Mouse (Mus musculus): ENCODE measurements around the gene Ubn2. TPM values are rescaled to one million over a fixed set of nuclear protein-coding genes. Genes with fewer than 3 reads are reported as not detected.
"Not testable (repeated sequence)": the region's sequence is repeated elsewhere in the genome, so short reads cannot be mapped to it uniquely, and the experiment has no call there.

The Ubn2 gene
- polyA plus RNA-seq (2014; fragmentation: Nextera tagmentation; extraction: Ambion mirVana), result 10.0 and 13.8 TPM in 2 replicates

- peak within 1 kb of the TSS; percentile 94 for H3K4me3 ChIP-seq (ENCODE audit: low read depth, low read length)
- H3K4me1 ChIP-seq (ENCODE audit: control insufficient read depth, insufficient read depth, low read length), result 0 out of 2 replicates have a peak, but pooled peaks cover 7% of the 10 kb centered on the region
- H3K27ac ChIP-seq (replicated peaks; ENCODE audit: low read depth, low read length), result peak within 1 kb of the TSS; percentile 97
- H3K27me3 ChIP-seq (replicated peaks; ENCODE audit: control insufficient read depth, insufficient read depth, low read length), result no peaks in the 10 kb centered on the region
- WGBS, result 0% methylated on average over 61 of the region's 64 CpGs
- H3K36me3 ChIP-seq (ENCODE audit: control insufficient read depth, insufficient read depth, low read length), result no peaks in the 10 kb centered on the region
- DNase-seq (ENCODE audit: low spot score), result peak; percentile 99
- ATAC-seq (ENCODE audit: low read depth), result peak; percentile 98
- H3K4me2 ChIP-seq (ENCODE audit: low read depth, low read length), result peak within 1 kb of the TSS; percentile 78
- H3K9me3 ChIP-seq (ENCODE audit: control insufficient read depth, low read length), result no peaks in the 10 kb centered on the region
- peak within 1 kb of the TSS; percentile 87 for H3K9ac ChIP-seq (ENCODE audit: low read depth, low read length)
These were observed at the start of gene Ubn2 for GRCm38 (mm10) chr6:38433261-38434033. Gene Ubn2, plus strand, starts transcription at chr6:38433950.

- Histone ChIP-seq H3K4me2 (ENCODE audit: low read depth, low read length) (no peak overlapping the region), H3K9ac (ENCODE audit: low read depth, low read length) (no peak overlapping the region), H3K27me3 (replicated peaks; ENCODE audit: control insufficient read depth, insufficient read depth, low read length) (no peaks in the 10 kb centered on the region), H3K27ac (replicated peaks; ENCODE audit: low read depth, low read length) (no peak overlapping the region), H3K4me3 (ENCODE audit: low read depth, low read length) (no peak overlapping the region), H3K36me3 (ENCODE audit: control insufficient read depth, insufficient read depth, low read length) (peaks cover 42% of the 10 kb centered on the region), H3K4me1 (ENCODE audit: control insufficient read depth, insufficient read depth, low read length) (no peaks in the 10 kb centered on the region), H3K9me3 (ENCODE audit: control insufficient read depth, low read length) (no peaks in the 10 kb centered on the region)
- DNase-seq (ENCODE audit: low spot score), result peak; percentile 29
- ATAC-seq (ENCODE audit: low read depth), result no peak
- 81% methylated on average over 3 of the region's 3 CpGs for WGBS
These were observed 44.1 kb upstream of the Ubn2 start for GRCm38 (mm10) chr6:38389671-38390070.

GRCm38 (mm10) chr6:38432457-38432856 is 1.3 kb upstream of the Ubn2 start:
- not testable (repeated sequence) for ATAC-seq (ENCODE audit: low read depth); H3K36me3 ChIP-seq (ENCODE audit: control insufficient read depth, insufficient read depth, low read length); H3K4me1 ChIP-seq (ENCODE audit: control insufficient read depth, insufficient read depth, low read length); DNase-seq (ENCODE audit: low spot score); H3K9ac ChIP-seq (ENCODE audit: low read depth, low read length); H3K27ac ChIP-seq (replicated peaks; ENCODE audit: low read depth, low read length); H3K9me3 ChIP-seq (ENCODE audit: control insufficient read depth, low read length); H3K27me3 ChIP-seq (replicated peaks; ENCODE audit: control insufficient read depth, insufficient read depth, low read length)
- H3K4me2 ChIP-seq (ENCODE audit: low read depth, low read length), result peak overlapping the region; percentile 57
- WGBS, result 75% methylated on average over 5 of the region's 5 CpGs
- H3K4me3 ChIP-seq (ENCODE audit: low read depth, low read length), result peak overlapping the region; percentile 94

GRCm38 (mm10) chr6:38434055-38435023 is 589 bp downstream of the Ubn2 start:
- peak; percentile 72 for DNase-seq (ENCODE audit: low spot score)
- H3K36me3 ChIP-seq (ENCODE audit: control insufficient read depth, insufficient read depth, low read length), result no peaks in the 10 kb centered on the region
- peak overlapping the region; percentile 94 for H3K4me3 ChIP-seq (ENCODE audit: low read depth, low read length)
- WGBS, result under 1% methylated on average over 33 of the region's 118 CpGs
- ATAC-seq (ENCODE audit: low read depth), result peak; percentile 71
- peak overlapping the region; percentile 78 for H3K4me2 ChIP-seq (ENCODE audit: low read depth, low read length)
- H3K27ac ChIP-seq (replicated peaks; ENCODE audit: low read depth, low read length), result peak overlapping the region; percentile 97
- H3K9ac ChIP-seq (ENCODE audit: low read depth, low read length), result peak overlapping the region; percentile 87
- 0 out of 2 replicates have a peak, but pooled peaks cover 7% of the 10 kb centered on the region for H3K4me1 ChIP-seq (ENCODE audit: control insufficient read depth, insufficient read depth, low read length)
- H3K27me3 ChIP-seq (replicated peaks; ENCODE audit: control insufficient read depth, insufficient read depth, low read length), result no peaks in the 10 kb centered on the region
- no peaks in the 10 kb centered on the region for H3K9me3 ChIP-seq (ENCODE audit: control insufficient read depth, low read length)

GRCm38 (mm10) chr6:38443842-38444241 is 10.1 kb downstream of the Ubn2 start:
- Histone ChIP-seq H3K36me3 (ENCODE audit: control insufficient read depth, insufficient read depth, low read length) (peaks cover 63% of the 10 kb centered on the region), H3K4me1 (ENCODE audit: control insufficient read depth, insufficient read depth, low read length) (no peaks in the 10 kb centered on the region), H3K9ac (ENCODE audit: low read depth, low read length) (no peak overlapping the region), H3K27ac (replicated peaks; ENCODE audit: low read depth, low read length) (no peak overlapping the region), H3K27me3 (replicated peaks; ENCODE audit: control insufficient read depth, insufficient read depth, low read length) (no peaks in the 10 kb centered on the region), H3K9me3 (ENCODE audit: control insufficient read depth, low read length) (no peaks in the 10 kb centered on the region), H3K4me3 (ENCODE audit: low read depth, low read length) (no peak overlapping the region), H3K4me2 (ENCODE audit: low read depth, low read length) (no peak overlapping the region)
- WGBS, result 90% methylated on average over 3 of the region's 3 CpGs
- DNase-seq (ENCODE audit: low spot score) (no peak), ATAC-seq (ENCODE audit: low read depth) (no peak)

GRCm38 (mm10) chr6:38448295-38448694 is 14.5 kb downstream of the Ubn2 start:
- Histone ChIP-seq H3K4me3 (ENCODE audit: low read depth, low read length) (no peak overlapping the region), H3K27me3 (replicated peaks; ENCODE audit: control insufficient read depth, insufficient read depth, low read length) (no peaks in the 10 kb centered on the region), H3K9ac (ENCODE audit: low read depth, low read length) (no peak overlapping the region), H3K27ac (replicated peaks; ENCODE audit: low read depth, low read length) (no peak overlapping the region), H3K4me2 (ENCODE audit: low read depth, low read length) (no peak overlapping the region), H3K36me3 (ENCODE audit: control insufficient read depth, insufficient read depth, low read length) (peaks cover 81% of the 10 kb centered on the region), H3K4me1 (ENCODE audit: control insufficient read depth, insufficient read depth, low read length) (no peaks in the 10 kb centered on the region), H3K9me3 (ENCODE audit: control insufficient read depth, low read length) (no peaks in the 10 kb centered on the region)
- DNase-seq (ENCODE audit: low spot score) (no peak), ATAC-seq (ENCODE audit: low read depth) (no peak)
- WGBS, result 85% methylated on average over 2 of the region's 2 CpGs

GRCm38 (mm10) chr6:38453049-38453448 is 19.3 kb downstream of the Ubn2 start:
- Histone ChIP-seq H3K4me1 (ENCODE audit: control insufficient read depth, insufficient read depth, low read length) (no peaks in the 10 kb centered on the region), H3K9me3 (ENCODE audit: control insufficient read depth, low read length) (no peaks in the 10 kb centered on the region), H3K9ac (ENCODE audit: low read depth, low read length) (no peak overlapping the region), H3K27me3 (replicated peaks; ENCODE audit: control insufficient read depth, insufficient read depth, low read length) (no peaks in the 10 kb centered on the region), H3K4me2 (ENCODE audit: low read depth, low read length) (no peak overlapping the region), H3K36me3 (ENCODE audit: control insufficient read depth, insufficient read depth, low read length) (peaks cover 83% of the 10 kb centered on the region), H3K27ac (replicated peaks; ENCODE audit: low read depth, low read length) (no peak overlapping the region), H3K4me3 (ENCODE audit: low read depth, low read length) (no peak overlapping the region)
- DNase-seq (ENCODE audit: low spot score) (no peak), ATAC-seq (ENCODE audit: low read depth) (no peak)
- 94% methylated on average over 4 of the region's 4 CpGs for WGBS

GRCm38 (mm10) chr6:38456425-38456824 is 22.7 kb downstream of the Ubn2 start:
- H3K4me3 ChIP-seq (ENCODE audit: low read depth, low read length), result not testable (repeated sequence)
- peaks cover 64% of the 10 kb centered on the region for H3K36me3 ChIP-seq (ENCODE audit: control insufficient read depth, insufficient read depth, low read length)

More at GRCm38 (mm10) chr6:38456425-38456824, 22.7 kb downstream of the Ubn2 start:
- not testable (repeated sequence) for H3K9ac ChIP-seq (ENCODE audit: low read depth, low read length); H3K4me1 ChIP-seq (ENCODE audit: control insufficient read depth, insufficient read depth, low read length); H3K27me3 ChIP-seq (replicated peaks; ENCODE audit: control insufficient read depth, insufficient read depth, low read length); ATAC-seq (ENCODE audit: low read depth); H3K9me3 ChIP-seq (ENCODE audit: control insufficient read depth, low read length); H3K27ac ChIP-seq (replicated peaks; ENCODE audit: low read depth, low read length); DNase-seq (ENCODE audit: low spot score); H3K4me2 ChIP-seq (ENCODE audit: low read depth, low read length)
